Mouse (Mus musculus) hindbrain, embryonic 14.5 days (tissue): ENCODE measurements around the gene Rraga. TPM values are rescaled to one million over a fixed set of nuclear protein-coding genes. Genes with fewer than 3 reads are reported as not detected.
A peak's percentile ranks its signal among the peaks of the same experiment; 100 is the strongest.

Experiments
- ATAC-seq: fragments of 200-750 bp; cut with Nextera tagmentation; 2 replicates; pipeline ENCODE4 v1.8.0; 2017; ENCODE audit warnings: moderate number of reproducible peaks, mild to moderate bottlenecking, moderate TSS enrichment, moderate library complexity; ENCODE audit not compliant: low FRiP score
- DNase-seq: peaks from one replicate; pipeline ENCODE4 v3.0.0-alpha.2; 2015; ENCODE audit warnings: low spot score
- H3K27ac ChIP-seq: fragments of 300-500 bp; sonication (generic); 2 replicates; pipeline ENCODE4 v1.5.1; 2014; ENCODE audit warnings: mild to moderate bottlenecking, moderate library complexity
- H3K27me3 ChIP-seq: fragments of 300-500 bp; sonication (generic); 2 replicates; pipeline ENCODE4 v1.6.1; 2014; ENCODE audit warnings: mild to moderate bottlenecking, low read length, mixed read lengths; ENCODE audit not compliant: control insufficient read depth, insufficient read depth
- H3K36me3 ChIP-seq: fragments of 300-500 bp; sonication (generic); replicated peaks from 2 replicates; pipeline ENCODE4 v1.6.1; 2014; ENCODE audit not compliant: control insufficient read depth, insufficient read depth
- H3K4me1 ChIP-seq: fragments of 300-500 bp; sonication (generic); replicated peaks from 2 replicates; pipeline ENCODE4 v1.6.1; 2014; ENCODE audit warnings: antibody characterized with exemption, low read length, mixed read lengths; ENCODE audit not compliant: control insufficient read depth, insufficient read depth
- H3K4me2 ChIP-seq: fragments of 300-500 bp; sonication (generic); replicated peaks from 2 replicates; pipeline ENCODE4 v1.6.1; 2014; ENCODE audit warnings: mild to moderate bottlenecking, moderate library complexity
- H3K4me3 ChIP-seq: fragments of 300-500 bp; sonication (generic); replicated peaks from 2 replicates; pipeline ENCODE4 v1.5.1; 2014; ENCODE audit warnings: mild to moderate bottlenecking, low read length
- H3K9ac ChIP-seq: fragments of 300-500 bp; sonication (generic); 2 replicates; pipeline ENCODE4 v1.6.1; 2014
- H3K9me3 ChIP-seq: fragments of 300-500 bp; sonication (generic); 2 replicates; pipeline ENCODE4 v1.6.1; 2016; ENCODE audit warnings: low read length; ENCODE audit not compliant: control insufficient read depth
- WGBS: fragments of 180-500 bp; shearing (Covaris S2); extraction: QIAGEN DNeasy Blood & Tissue Kit; methylation state at CpG from one replicate; pipeline ENCODE4 v1.1.7; 2014; 5-methylcytosine and 5-hydroxymethylcytosine counted together
- polyA plus RNA-seq: library from polyadenylated mRNA; unstranded; fragments of >200 nt; fragmentation: Nextera tagmentation; extraction: Ambion mirVana; gene quantifications from 2 replicates; pipeline ENCODE4 v1.2.1, GENCODE M21; 2014

Rraga gene
- polyA plus RNA-seq, 1 experiment from 2014 or later: 145 TPM

- peaks cover 25% of the 10 kb centered on the region for H3K4me1 ChIP-seq
- H3K27ac ChIP-seq: peak overlapping the region; percentile 93
- WGBS: 10% methylated on average over 11 of the region's 11 CpGs
- H3K36me3 ChIP-seq: peaks cover 20% of the 10 kb centered on the region; the same call in 1 of the 2 replicates
- peak overlapping the region; percentile 96 for H3K9ac ChIP-seq
- ATAC-seq (no peak), DNase-seq (no peak)
- peak overlapping the region; percentile 92 for H3K4me2 ChIP-seq
- no peaks in the 10 kb centered on the region for H3K9me3 ChIP-seq
- no peaks in the 10 kb centered on the region for H3K27me3 ChIP-seq
- H3K4me3 ChIP-seq: peak overlapping the region; percentile 74
Observed at GRCm38 (mm10) chr4:86576630-86577225, 1.3 kb downstream of the Rraga start.

- no peaks in the 10 kb centered on the region for H3K27me3 ChIP-seq
- H3K9ac ChIP-seq: no peak overlapping the region
- H3K27ac ChIP-seq: no peak overlapping the region
- 66% methylated on average over 4 of the region's 4 CpGs for WGBS
- no peak for DNase-seq
- H3K36me3 ChIP-seq: peaks cover 48% of the 10 kb centered on the region
- H3K4me1 ChIP-seq: peaks cover 25% of the 10 kb centered on the region
- no peak for ATAC-seq
- no peaks in the 10 kb centered on the region for H3K9me3 ChIP-seq
- H3K4me3 ChIP-seq: no peak overlapping the region
- H3K4me2 ChIP-seq: no peak overlapping the region
Observed at GRCm38 (mm10) chr4:86580056-86580455, 4.6 kb downstream of the Rraga start.

GRCm38 (mm10) chr4:86580591-86580990 lies 5.1 kb downstream of the Rraga start:
- ATAC-seq (no peak), DNase-seq (no peak)
- Histone ChIP-seq H3K27ac (no peak overlapping the region), H3K9me3 (no peaks in the 10 kb centered on the region), H3K36me3 (peaks cover 53% of the 10 kb centered on the region), H3K4me2 (no peak overlapping the region), H3K4me3 (no peak overlapping the region), H3K4me1 (peaks cover 25% of the 10 kb centered on the region), H3K9ac (no peak overlapping the region), H3K27me3 (no peaks in the 10 kb centered on the region)
- 82% methylated on average over 3 of the region's 3 CpGs for whole genome bisulfite sequencing

- Histone ChIP-seq H3K4me3 (no peak overlapping the region), H3K9me3 (no peaks in the 10 kb centered on the region), H3K4me1 (no peaks in the 10 kb centered on the region), H3K36me3 (peaks cover 58% of the 10 kb centered on the region), H3K9ac (no peak overlapping the region), H3K27ac (no peak overlapping the region), H3K4me2 (no peak overlapping the region), H3K27me3 (no peaks in the 10 kb centered on the region)
- DNase-seq: no peak
- ATAC-seq: no peak
- 88% methylated on average over 3 of the region's 3 CpGs for WGBS
Observed at GRCm38 (mm10) chr4:86588236-86588635, 12.8 kb downstream of the Rraga start.

- DNase-seq (no peak), ATAC-seq (no peak)
- Histone ChIP-seq H3K9me3 (no peaks in the 10 kb centered on the region), H3K27me3 (no peaks in the 10 kb centered on the region), H3K9ac (no peak overlapping the region), H3K4me3 (no peak overlapping the region), H3K27ac (no peak overlapping the region), H3K4me2 (no peak overlapping the region), H3K4me1 (no peaks in the 10 kb centered on the region), H3K36me3 (peaks cover 35% of the 10 kb centered on the region)
- 95% methylated on average over 2 of the region's 2 CpGs for WGBS
Observed at GRCm38 (mm10) chr4:86591304-86591703, 15.8 kb downstream of the Rraga start.

- Histone ChIP-seq H3K36me3 (peaks cover under 1% of the 10 kb centered on the region; the same call in 1 of the 2 replicates), H3K4me3 (peak within 1 kb of the TSS; percentile 77), H3K9ac (peak within 1 kb of the TSS; percentile 76), H3K27me3 (no peaks in the 10 kb centered on the region), H3K4me1 (peaks cover 15% of the 10 kb centered on the region), H3K27ac (peak within 1 kb of the TSS; percentile 52; the same call in 1 of the 2 replicates), H3K9me3 (no peaks in the 10 kb centered on the region), H3K4me2 (peak within 1 kb of the TSS; percentile 94)
- WGBS: under 1% methylated on average over 59 of the region's 59 CpGs
- ATAC-seq (peak; percentile 100), DNase-seq (peak; percentile 93)
Observed at GRCm38 (mm10) chr4:86611524-86612288, 36.2 kb downstream of the Rraga start, which contains the start of gene Haus6. TSS of gene Haus6 (minus strand) at chr4:86612055.

GRCm38 (mm10) chr4:86612289-86612620 lies 36.8 kb downstream of the Rraga start:
- no peaks in the 10 kb centered on the region for H3K27me3 ChIP-seq
- 42% methylated on average over 8 of the region's 8 CpGs for WGBS
- no peaks in the 10 kb centered on the region for H3K36me3 ChIP-seq
- no peaks in the 10 kb centered on the region for H3K9me3 ChIP-seq
- H3K4me2 ChIP-seq: peak overlapping the region; percentile 94
- peak overlapping the region; percentile 54 for H3K9ac ChIP-seq
- ATAC-seq: no peak
- H3K4me1 ChIP-seq: peaks cover 15% of the 10 kb centered on the region
- no peak for DNase-seq
- peak overlapping the region; percentile 52; the same call in 1 of the 2 replicates for H3K27ac ChIP-seq
- peak overlapping the region; percentile 77 for H3K4me3 ChIP-seq

GRCm38 (mm10) chr4:86620506-86620905 lies 45.0 kb downstream of the Rraga start:
- Histone ChIP-seq H3K4me2 (no peak overlapping the region), H3K9ac (no peak overlapping the region), H3K36me3 (no peaks in the 10 kb centered on the region), H3K4me3 (no peak overlapping the region), H3K4me1 (no peaks in the 10 kb centered on the region), H3K27me3 (no peaks in the 10 kb centered on the region), H3K9me3 (no peaks in the 10 kb centered on the region), H3K27ac (no peak overlapping the region)
- 77% methylated on average over 2 of the region's 2 CpGs for WGBS
- DNase-seq (no peak), ATAC-seq (no peak)

- ATAC-seq: no peak
- Histone ChIP-seq H3K36me3 (no peaks in the 10 kb centered on the region), H3K27me3 (no peaks in the 10 kb centered on the region), H3K4me1 (no peaks in the 10 kb centered on the region), H3K9me3 (no peaks in the 10 kb centered on the region), H3K4me3 (no peak overlapping the region), H3K4me2 (no peak overlapping the region), H3K9ac (no peak overlapping the region), H3K27ac (no peak overlapping the region)
- DNase-seq: no peak
- 75% methylated on average over 3 of the region's 3 CpGs for WGBS
Observed at GRCm38 (mm10) chr4:86622116-86622515, 46.6 kb downstream of the Rraga start.
